Mouse (Mus musculus) liver, postnatal 0 days (tissue): ENCODE measurements at regions not wholly inside any gene's neighbourhood (a gene's known extent, or its start where the extent isn't known, plus 50 kb on each side); places are given as distances from the start of the nearest gene placed in this dataset.

Experiments used
- CTCF ChIP-seq: sonication (generic); IDR thresholded peaks from 2 replicates; pipeline ENCODE4 v1.5.1; 2016; ENCODE audit warnings: antibody characterized with exemption, low read depth
- EP300 ChIP-seq: IDR thresholded peaks from 2 replicates; pipeline ENCODE4 v1.6.1; 2016; ENCODE audit warnings: antibody characterized with exemption, low read depth, mild to moderate bottlenecking

- TF ChIP-seq CTCF = no peak
- TF ChIP-seq EP300 = no peak
These were observed 261.9 kb upstream of the P2ry1 start for GRCm38 (mm10) chr3:60740543-60741294.
